Mouse (Mus musculus): ENCODE data around the gene Wdr3. TPM values are rescaled to one million over a fixed set of nuclear protein-coding genes. Genes with fewer than 3 reads are reported as not detected.

Wdr3 gene
- polyA plus RNA-seq, 1 experiment from 2014 or later, result 41.0 TPM

DNA sequence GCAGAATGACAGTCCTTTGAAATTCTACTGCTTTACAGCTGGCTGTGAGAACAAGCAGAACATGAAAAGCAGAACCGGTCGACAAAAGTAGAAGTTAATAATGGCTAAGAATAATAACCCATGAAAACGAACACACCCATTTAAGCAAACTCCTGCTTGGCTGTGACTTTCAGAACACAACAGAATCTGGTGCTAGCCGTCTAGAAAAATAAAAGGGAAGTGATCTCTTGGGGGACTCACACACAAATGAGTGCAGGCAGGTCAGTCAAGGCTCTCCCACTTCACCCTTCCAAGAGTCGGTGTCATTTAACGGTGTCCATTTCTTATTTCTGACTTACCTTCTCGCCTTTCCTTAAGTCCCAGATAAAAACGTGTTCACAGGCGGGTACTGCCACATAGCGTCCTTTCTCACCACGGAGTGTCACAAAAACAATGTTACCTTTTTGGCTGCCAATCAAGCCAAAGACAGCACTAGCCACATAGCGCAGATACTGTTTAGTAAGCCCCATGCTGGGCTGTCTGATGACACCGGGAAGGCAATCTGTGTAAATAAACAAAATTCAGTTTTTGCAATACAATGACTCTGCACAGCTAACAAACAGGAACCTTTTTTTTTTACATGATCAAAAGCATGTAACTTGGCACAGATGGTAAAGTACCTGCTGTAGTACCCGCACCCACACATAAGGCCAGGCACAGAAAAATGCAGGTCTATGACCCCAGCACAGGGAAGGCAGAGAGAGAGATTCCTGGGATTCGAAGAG lies 1.3 kb downstream of the Wdr3 start:
- peaks cover 9% of the 10 kb centered on the region for H3K4me1 ChIP-seq
- ATAC-seq (ENCODE audit: insufficient number of reproducible peaks, low FRiP score, low TSS enrichment, low read depth), result no peak
- H3K36me3 ChIP-seq, result peaks cover 30% of the 10 kb centered on the region
- H3K9me3 ChIP-seq, result no peaks in the 10 kb centered on the region
- 90% methylated on average over 15 of the region's 15 CpGs for WGBS
- H3K9ac ChIP-seq, result peak overlapping the region; percentile 82; the same call in 1 of the 2 replicates
- peak overlapping the region; percentile 76 for H3K4me2 ChIP-seq
- no peaks in the 10 kb centered on the region for H3K27me3 ChIP-seq
- H3K27ac ChIP-seq, result no peak overlapping the region
- H3K4me3 ChIP-seq, result peak overlapping the region; percentile 92

DNA sequence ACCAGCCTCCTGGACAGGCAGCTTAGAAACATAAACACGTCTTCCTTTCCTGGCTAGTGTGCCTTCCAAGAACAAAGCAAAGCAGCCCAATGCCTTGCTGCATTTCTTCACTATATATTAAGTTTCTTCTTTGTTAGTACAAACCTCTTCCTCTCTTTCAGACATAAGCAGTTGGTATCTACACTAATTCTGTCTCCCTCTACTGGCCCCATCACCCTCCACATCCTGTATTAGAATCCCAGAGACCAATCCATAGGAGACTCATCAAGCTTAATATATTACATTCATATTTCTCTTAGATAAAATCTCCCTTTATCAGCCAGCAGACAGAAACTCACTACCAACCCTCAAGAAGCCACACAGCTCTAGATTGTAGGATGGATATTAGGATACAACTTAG lies 39.8 kb downstream of the Wdr3 start:
- no peak overlapping the region for H3K27ac ChIP-seq
- H3K36me3 ChIP-seq, result no peaks in the 10 kb centered on the region
- no peaks in the 10 kb centered on the region for H3K4me1 ChIP-seq
- H3K4me2 ChIP-seq, result no peak overlapping the region
- no peaks in the 10 kb centered on the region for H3K27me3 ChIP-seq
- H3K9ac ChIP-seq, result no peak overlapping the region
- 50% methylated on average over 1 of the region's 1 CpGs for WGBS
- H3K9me3 ChIP-seq, result no peaks in the 10 kb centered on the region
- ATAC-seq (ENCODE audit: insufficient number of reproducible peaks, low FRiP score, low TSS enrichment, low read depth), result no peak
- H3K4me3 ChIP-seq, result no peak overlapping the region

DNA sequence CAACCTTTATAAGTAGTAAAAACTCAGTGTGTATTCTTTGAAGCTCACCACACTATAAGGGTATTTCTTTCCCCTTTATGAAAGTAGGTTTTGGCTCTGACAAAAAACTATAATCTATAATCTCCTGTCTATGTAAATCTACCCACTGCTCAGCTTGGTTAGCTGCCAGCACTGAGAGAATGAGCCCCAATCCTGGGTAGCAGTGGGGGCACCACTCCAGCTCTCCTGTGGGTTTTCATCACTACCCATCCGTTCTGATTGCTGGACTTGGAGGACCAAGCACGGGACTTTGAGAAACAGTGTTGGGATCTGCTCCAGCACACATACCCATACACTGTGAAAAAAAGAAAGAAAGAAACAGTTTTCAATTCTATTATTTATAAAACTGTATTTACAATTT lies 40.2 kb downstream of the Wdr3 start:
- ATAC-seq (ENCODE audit: insufficient number of reproducible peaks, low FRiP score, low TSS enrichment, low read depth), result no peak
- Histone ChIP-seq H3K4me2 (no peak overlapping the region), H3K27ac (no peak overlapping the region), H3K4me3 (no peak overlapping the region), H3K9me3 (no peaks in the 10 kb centered on the region), H3K9ac (no peak overlapping the region), H3K27me3 (no peaks in the 10 kb centered on the region), H3K4me1 (no peaks in the 10 kb centered on the region), H3K36me3 (no peaks in the 10 kb centered on the region)
- 57% methylated on average over 2 of the region's 2 CpGs for WGBS

DNA sequence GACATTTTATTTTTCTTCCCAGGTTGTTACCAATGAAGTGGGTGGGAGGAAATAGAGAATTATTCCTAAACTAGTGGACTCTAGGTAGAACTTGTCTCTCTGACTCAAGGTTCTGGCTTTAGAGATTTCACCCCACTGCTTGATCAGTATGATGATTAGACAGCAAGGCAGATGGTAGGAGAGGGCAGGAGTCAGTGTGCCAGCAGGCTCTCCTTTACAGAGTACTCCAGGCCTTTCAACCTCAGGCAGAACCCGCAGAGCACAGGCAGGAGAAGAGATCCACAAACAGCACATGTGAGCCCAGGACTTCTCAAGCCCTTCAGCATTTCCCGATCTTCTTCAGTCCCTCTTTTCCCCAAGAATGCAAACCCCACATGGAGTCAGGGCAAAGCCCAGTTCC lies 43.5 kb downstream of the Wdr3 start:
- Histone ChIP-seq H3K4me3 (no peak overlapping the region), H3K27ac (no peak overlapping the region), H3K4me2 (no peak overlapping the region), H3K27me3 (no peaks in the 10 kb centered on the region), H3K36me3 (no peaks in the 10 kb centered on the region), H3K4me1 (no peaks in the 10 kb centered on the region), H3K9ac (no peak overlapping the region), H3K9me3 (no peaks in the 10 kb centered on the region)
- WGBS, result 83% methylated on average over 2 of the region's 2 CpGs
- ATAC-seq (ENCODE audit: insufficient number of reproducible peaks, low FRiP score, low TSS enrichment, low read depth), result no peak

DNA sequence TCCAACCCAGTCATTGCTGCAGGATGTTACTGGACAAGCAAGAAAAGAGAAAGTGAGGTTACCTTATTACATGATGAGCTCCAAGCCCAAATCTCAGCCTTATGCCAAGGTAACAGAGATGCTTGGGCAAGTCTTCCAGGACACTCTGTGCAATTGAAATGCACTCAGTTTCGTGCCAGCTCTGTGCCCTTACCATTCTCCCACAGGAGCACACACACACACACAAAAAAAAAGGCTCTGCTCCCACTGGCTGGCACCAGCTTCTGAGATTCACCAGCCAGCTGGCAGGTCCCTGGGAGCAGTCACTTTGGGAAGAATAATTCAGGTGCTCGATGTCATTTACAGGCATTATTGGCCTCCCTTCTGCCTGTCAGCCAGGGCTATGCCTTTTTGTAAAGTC lies 55.5 kb downstream of the Wdr3 start:
- H3K4me3 ChIP-seq, result no peak overlapping the region
- H3K4me2 ChIP-seq, result no peak overlapping the region
- no peak overlapping the region for H3K9ac ChIP-seq
- H3K4me1 ChIP-seq, result no peaks in the 10 kb centered on the region
- H3K27me3 ChIP-seq, result no peaks in the 10 kb centered on the region
- no peaks in the 10 kb centered on the region for H3K36me3 ChIP-seq
- no peaks in the 10 kb centered on the region for H3K9me3 ChIP-seq
- H3K27ac ChIP-seq, result no peak overlapping the region
- WGBS, result 81% methylated on average over 2 of the region's 2 CpGs
- ATAC-seq (ENCODE audit: insufficient number of reproducible peaks, low FRiP score, low TSS enrichment, low read depth), result no peak

DNA sequence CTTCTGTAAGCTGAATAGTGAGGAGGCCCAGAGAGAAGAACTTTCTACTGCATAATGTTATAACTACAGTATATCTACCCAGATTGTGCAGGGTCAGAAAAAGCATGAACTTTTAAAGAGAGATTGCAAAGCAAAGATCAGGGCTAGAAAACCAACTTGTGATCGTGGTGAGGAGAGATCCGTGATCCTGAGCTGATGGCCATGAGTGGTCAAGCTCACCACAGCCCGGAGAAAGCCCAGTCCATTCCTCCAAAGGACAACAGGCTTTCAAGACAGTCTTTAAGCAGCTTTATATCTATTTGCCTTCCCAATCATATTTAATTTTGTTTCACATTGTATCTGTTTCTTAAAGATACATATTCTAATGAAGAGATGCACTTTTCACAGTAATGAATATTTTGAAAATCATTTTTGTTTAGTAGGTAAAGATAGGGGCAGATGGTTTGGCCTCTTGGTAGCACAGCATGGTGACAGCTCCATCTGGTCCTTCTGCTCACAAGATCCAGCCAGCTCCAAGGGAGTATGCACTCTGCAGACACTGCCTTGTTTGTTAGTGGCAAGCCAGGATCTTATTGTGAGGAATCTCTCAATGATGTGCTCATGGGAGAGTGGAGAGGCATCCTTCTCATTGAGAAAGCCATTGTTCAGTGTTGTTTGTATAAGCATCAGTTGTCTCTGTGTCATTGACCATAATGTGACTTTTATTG lies 59.7 kb downstream of the Wdr3 start:
- H3K9ac ChIP-seq, result no peak overlapping the region
- H3K4me2 ChIP-seq, result no peak overlapping the region
- H3K4me3 ChIP-seq, result no peak overlapping the region
- no peak overlapping the region for H3K27ac ChIP-seq
- 87% methylated on average over 3 of the region's 3 CpGs for WGBS
- ATAC-seq (ENCODE audit: insufficient number of reproducible peaks, low FRiP score, low TSS enrichment, low read depth), result no peak
- no peaks in the 10 kb centered on the region for H3K4me1 ChIP-seq
- H3K36me3 ChIP-seq, result no peaks in the 10 kb centered on the region
- no peaks in the 10 kb centered on the region for H3K9me3 ChIP-seq
- H3K27me3 ChIP-seq, result no peaks in the 10 kb centered on the region

Other genes with a start within 250 kb of the Wdr3 start
- gene Gdap2, start within 50 bp of the Wdr3 start, polyA plus RNA-seq (2015; fragmentation: Nextera tagmentation; extraction: Ambion mirVana), result 34.0 and 36.0 TPM in 2 replicates